Mouse (Mus musculus) ES-Bruce4 (cell line): ENCODE data around the gene Kifc3.

Experiments used
- CTCF ChIP-seq: IDR thresholded peaks from one replicate; pipeline ENCODE4 v1.8.1; 2011; ENCODE audit warnings: low read depth, low read length
- EP300 ChIP-seq: IDR thresholded peaks from 2 replicates; pipeline ENCODE4 v1.6.1; 2011; ENCODE audit warnings: low read depth, low read length; ENCODE audit not compliant: insufficient read depth
- POLR2A ChIP-seq: IDR thresholded peaks from one replicate; pipeline ENCODE4 v1.8.1; 2011; ENCODE audit warnings: low read length; ENCODE audit not compliant: insufficient read depth

- TF ChIP-seq CTCF: no peak
- no peak for TF ChIP-seq EP300
- TF ChIP-seq POLR2A: no peak
Observed at GRCm38 (mm10) chr8:95245180-95245579, 42.6 kb upstream of the Kifc3 start.
